Mouse (Mus musculus) lung, postnatal 36 days (tissue): ENCODE measurements at regions not wholly inside any gene's neighbourhood (a gene's known extent, or its start where the extent isn't known, plus 50 kb on each side); places are given as distances from the start of the nearest gene placed in this dataset.

Source experiments
- DNase-seq: peaks from one replicate; pipeline ENCODE4 v3.0.0; 2022; ENCODE audit warnings: mixed read lengths

GRCm38 (mm10) chr13:37664116-37664515 is 114.1 kb upstream of the Rreb1 start:
- DNase-seq, result no peak

GRCm38 (mm10) chr13:37666207-37667003 is 111.8 kb upstream of the Rreb1 start:
- DNase-seq, result peak; percentile 90

GRCm38 (mm10) chr13:37667386-37667785 is 110.8 kb upstream of the Rreb1 start:
- peak; percentile 76 for DNase-seq

GRCm38 (mm10) chr13:37667871-37668270 is 110.3 kb upstream of the Rreb1 start:
- peak; percentile 32 for DNase-seq

GRCm38 (mm10) chr13:37671109-37671508 is 107.1 kb upstream of the Rreb1 start:
- peak; percentile 69 for DNase-seq

GRCm38 (mm10) chr13:37674676-37675350 is 103.4 kb upstream of the Rreb1 start:
- peak; percentile 88 for DNase-seq

- no peak for DNase-seq
Observed at GRCm38 (mm10) chr13:37675718-37676117, 102.5 kb upstream of the Rreb1 start.

- peak; percentile 35 for DNase-seq
Observed at GRCm38 (mm10) chr13:37676912-37677311, 101.3 kb upstream of the Rreb1 start.

- no peak for DNase-seq
Observed at GRCm38 (mm10) chr13:37678251-37678650, 99.9 kb upstream of the Rreb1 start.

GRCm38 (mm10) chr13:37678772-37679171 is 99.4 kb upstream of the Rreb1 start:
- peak; percentile 53 for DNase-seq

GRCm38 (mm10) chr13:37680837-37681619 is 97.2 kb upstream of the Rreb1 start:
- DNase-seq, result no peak

- DNase-seq, result no peak
Observed at GRCm38 (mm10) chr13:37683045-37683679, 95.0 kb upstream of the Rreb1 start.

- DNase-seq, result no peak
Observed at GRCm38 (mm10) chr13:37685617-37686016, 92.6 kb upstream of the Rreb1 start.

- DNase-seq, result no peak
Observed at GRCm38 (mm10) chr13:37686109-37686508, 92.1 kb upstream of the Rreb1 start.

- no peak for DNase-seq
Observed at GRCm38 (mm10) chr13:37689127-37689777, 88.9 kb upstream of the Rreb1 start.

- no peak for DNase-seq
Observed at GRCm38 (mm10) chr13:37691855-37692445, 86.2 kb upstream of the Rreb1 start.

GRCm38 (mm10) chr13:37693617-37694016 is 84.6 kb upstream of the Rreb1 start:
- DNase-seq, result no peak

GRCm38 (mm10) chr13:37704475-37704874 is 73.7 kb upstream of the Rreb1 start:
- no peak for DNase-seq

GRCm38 (mm10) chr13:37705482-37705881 is 72.7 kb upstream of the Rreb1 start:
- DNase-seq, result no peak

GRCm38 (mm10) chr13:37710913-37711312 is 67.3 kb upstream of the Rreb1 start:
- DNase-seq, result no peak

- no peak for DNase-seq
Observed at GRCm38 (mm10) chr13:37712908-37713496, 65.2 kb upstream of the Rreb1 start.
